In the genomic region with DNA sequence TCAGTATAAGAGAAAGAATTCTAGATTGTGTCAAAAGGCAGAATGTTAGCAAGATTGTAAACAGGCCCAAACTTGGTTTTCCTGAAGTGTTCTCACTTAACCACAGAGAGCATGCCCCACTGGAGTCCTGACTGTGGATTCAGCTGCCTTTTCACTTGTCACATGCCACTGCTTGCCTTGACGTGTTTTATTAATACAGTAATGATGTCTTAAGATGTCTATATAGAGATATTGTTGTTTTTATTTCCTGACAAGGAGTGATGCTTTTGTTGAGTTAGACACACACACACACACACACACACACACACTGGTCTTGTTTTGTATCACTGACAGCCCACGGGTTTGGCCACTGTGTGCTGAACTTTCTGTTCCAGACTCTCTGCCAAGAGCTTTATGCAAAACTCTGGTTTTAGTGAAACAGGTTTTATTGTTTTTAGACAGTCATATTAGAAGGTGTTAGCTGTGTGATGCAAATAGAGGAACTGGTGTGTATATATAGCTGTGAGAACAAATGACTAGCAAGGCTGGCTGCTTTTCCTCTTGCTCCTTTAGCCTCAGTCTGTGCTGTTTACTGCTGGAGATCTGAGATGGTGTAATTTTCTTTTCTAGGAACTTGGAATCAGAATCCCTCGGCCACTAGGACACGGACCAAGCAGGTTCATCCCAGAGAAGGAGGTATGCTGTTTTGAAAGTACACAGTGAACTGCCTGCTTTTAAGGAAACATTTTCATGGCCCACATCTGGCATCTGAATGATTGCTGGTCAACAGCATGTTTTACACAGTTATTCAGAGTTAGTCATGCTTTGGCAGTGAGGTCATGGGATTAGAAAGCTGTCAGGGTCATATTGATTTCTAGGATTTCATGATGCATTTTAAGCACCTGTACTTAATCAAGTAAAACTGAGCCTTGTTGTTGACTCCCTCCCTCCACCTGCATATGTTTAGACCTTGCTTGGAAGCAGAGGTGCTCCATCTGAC, we compare ENCODE assay signal across 8 mouse cellular contexts.
A peak's percentile ranks its signal among the peaks of the same experiment; 100 is the strongest.
DNase-seq lines count a peak whose midpoint lies in the region; ATAC-seq and TF ChIP-seq lines count a peak whose summit lies in the region.

No protein-coding gene starts in this region.

- H3K4me3 ChIP-seq in embryonic fibroblast, embryonic 13.5 days (ENCODE audit: insufficient read depth, low read length), result no peak overlapping the region

- no peak for TF ChIP-seq CTCF in embryonic fibroblast, embryonic 13.5 days (IDR thresholded peaks at IDR 0.05; ENCODE audit: borderline replicate concordance, insufficient read depth, low read length)

- no peak for TF ChIP-seq POLR2A in embryonic fibroblast, embryonic 13.5 days (IDR thresholded peaks at IDR 0.05; ENCODE audit: low read depth, low read length)

- peak overlapping the region; percentile 40; the same call in 1 of the 2 replicates for H3K27ac ChIP-seq in embryonic fibroblast, embryonic 13.5 days (ENCODE audit: insufficient read depth, low read length)

- peak; percentile 60 for DNase-seq in kidney, adult 18-20 months
- no peak for DNase-seq in kidney, postnatal 10 days
- peak; percentile 69 for DNase-seq in B cell, adult 2 months
- DNase-seq in ovary, postnatal 14 days (ENCODE audit: low spot score), result peak; percentile 26
- no peak for DNase-seq in neural tube, embryonic 10.5 days (ENCODE audit: extremely low spot score, low spot score)

- peaks cover 5% of the 10 kb centered on the region; the same call in 1 of the 2 replicates for H3K4me1 ChIP-seq in embryonic fibroblast, embryonic 13.5 days (ENCODE audit: control insufficient read depth, insufficient read depth, low read length)

- peak; percentile 47 for ATAC-seq in inflammation-experienced regulatory T-cells, adult 6 months
- no peak for ATAC-seq in megakaryocyte progenitor cell, adult 5-6 weeks (replicated peaks; ENCODE audit: poor library complexity)

Comparison
In these comparisons a context has a peak if more than half of its experiments do, and no peak if none do; other contexts are left out.
1. DNase-seq: peak in kidney, adult 18-20 months (single experiment), B cell, adult 2 months (2 of 2) and ovary, postnatal 14 days (single experiment); none in kidney, postnatal 10 days (single experiment) and neural tube, embryonic 10.5 days (single experiment).